In the genomic region with DNA sequence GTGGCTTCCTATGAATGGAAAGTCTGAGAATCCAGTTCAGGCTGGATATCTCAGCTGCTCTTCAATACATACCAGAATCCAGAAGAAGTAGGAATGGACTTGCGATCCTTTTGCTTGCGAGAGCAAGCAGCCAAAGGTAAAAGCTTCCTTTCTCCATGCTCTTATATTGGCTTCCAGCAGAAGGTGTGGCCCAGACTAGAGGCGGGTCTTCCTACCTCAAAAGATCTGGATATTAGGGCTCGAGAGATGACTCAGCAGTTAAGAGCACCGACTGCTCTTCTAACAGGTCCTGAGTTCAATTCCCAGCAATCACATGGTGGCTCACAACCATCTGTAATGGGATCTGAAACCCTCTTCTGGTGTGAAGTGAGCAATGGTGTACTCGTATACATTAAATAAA, we compare ENCODE assay signal across 8 mouse cellular contexts. TPM values are rescaled to one million over a fixed set of nuclear protein-coding genes. Genes with fewer than 3 reads are reported as not detected.
A peak's percentile ranks its signal among the peaks of the same experiment; 100 is the strongest.
DNase-seq lines count a peak whose midpoint lies in the region; ATAC-seq and TF ChIP-seq lines count a peak whose summit lies in the region.

A gene (minus strand): TSS at position 108 of the 400 bp plus-strand sequence.

- H3K27me3 ChIP-seq in forebrain, embryonic 14.5 days (replicated peaks; ENCODE audit: control insufficient read depth, insufficient read depth, low read length): no peaks in the 10 kb centered on the region
- no peaks in the 10 kb centered on the region for H3K27me3 ChIP-seq in hindbrain, embryonic 10.5 days (ENCODE audit: insufficient read depth, poor library complexity, severe bottlenecking)
- H3K27me3 ChIP-seq in liver, adult 2 months (ENCODE audit: control insufficient read depth, insufficient read depth, low read length): no peaks in the 10 kb centered on the region
- no peaks in the 10 kb centered on the region for H3K27me3 ChIP-seq in stomach, embryonic 15.5 days (replicated peaks)

- H3K4me3 ChIP-seq in forebrain, embryonic 14.5 days (ENCODE audit: low read depth, low read length): no peak within 1 kb of the TSS
- H3K4me3 ChIP-seq in hindbrain, embryonic 10.5 days: no peak within 1 kb of the TSS
- no peak within 1 kb of the TSS for H3K4me3 ChIP-seq in liver, adult 2 months (ENCODE audit: insufficient read depth, low read depth, low read length)
- no peak within 1 kb of the TSS for H3K4me3 ChIP-seq in stomach, embryonic 15.5 days (replicated peaks)

- ATAC-seq in forebrain, embryonic 14.5 days: no peak
- no peak for ATAC-seq in stomach, embryonic 15.5 days (ENCODE audit: insufficient read depth, low FRiP score, low read depth)

- peaks cover 9% of the 10 kb centered on the region; the same call in 1 of the 2 replicates for H3K79me2 ChIP-seq in liver, adult 2 months (ENCODE audit: control insufficient read depth, insufficient read depth, low read length)

- H3K4me1 ChIP-seq in forebrain, embryonic 14.5 days (ENCODE audit: control insufficient read depth, insufficient read depth, low read length): 0 out of 2 replicates have a peak, but pooled peaks cover 5% of the 10 kb centered on the region
- 0 out of 2 replicates have a peak, but pooled peaks cover 9% of the 10 kb centered on the region for H3K4me1 ChIP-seq in hindbrain, embryonic 10.5 days (replicated peaks)
- peaks cover 2% of the 10 kb centered on the region for H3K4me1 ChIP-seq in liver, adult 2 months (ENCODE audit: control insufficient read depth, insufficient read depth, low read length)
- H3K4me1 ChIP-seq in stomach, embryonic 15.5 days: no peaks in the 10 kb centered on the region

- TF ChIP-seq CTCF in liver, adult 2 months (IDR thresholded peaks at IDR 0.05; ENCODE audit: low read depth, low read length): no peak

- DNase-seq in adrenal gland, adult 18-20 months (ENCODE audit: low spot score in 2 of 2): no peak
- DNase-seq in adrenal gland, adult (ENCODE audit: inconsistent age in 2 of 2, low spot score in 1 of 2): no peak
- DNase-seq in R1 (ENCODE audit: low read depth, low spot score): peak; percentile 79
- DNase-seq in forebrain, embryonic 14.5 days (ENCODE audit: low spot score): no peak
- no peak for DNase-seq in hindbrain, embryonic 10.5 days (ENCODE audit: low spot score)
- DNase-seq in liver, adult 2 months (ENCODE audit: extremely low read depth, low read depth, low spot score): no peak
- no peak for DNase-seq in MN1 (ENCODE audit: low spot score)

- H3K9ac ChIP-seq in forebrain, embryonic 14.5 days (ENCODE audit: low read length): no peak within 1 kb of the TSS
- no peak within 1 kb of the TSS for H3K9ac ChIP-seq in liver, adult 2 months (ENCODE audit: low read depth, low read length)
- H3K9ac ChIP-seq in stomach, embryonic 15.5 days: no peak within 1 kb of the TSS

- no peaks in the 10 kb centered on the region for H3K9me3 ChIP-seq in forebrain, embryonic 14.5 days (replicated peaks; ENCODE audit: control insufficient read depth, low read length)
- H3K9me3 ChIP-seq in hindbrain, embryonic 10.5 days: no peaks in the 10 kb centered on the region
- no peaks in the 10 kb centered on the region for H3K9me3 ChIP-seq in stomach, embryonic 15.5 days

- no peaks in the 10 kb centered on the region for H3K36me3 ChIP-seq in forebrain, embryonic 14.5 days (ENCODE audit: control insufficient read depth, insufficient read depth, low read length)
- H3K36me3 ChIP-seq in hindbrain, embryonic 10.5 days: no peaks in the 10 kb centered on the region
- no peaks in the 10 kb centered on the region for H3K36me3 ChIP-seq in liver, adult 2 months (ENCODE audit: control insufficient read depth, insufficient read depth, low read length)
- no peaks in the 10 kb centered on the region for H3K36me3 ChIP-seq in stomach, embryonic 15.5 days

- no peak within 1 kb of the TSS for H3K4me2 ChIP-seq in forebrain, embryonic 14.5 days (ENCODE audit: low read length)
- no peak within 1 kb of the TSS for H3K4me2 ChIP-seq in stomach, embryonic 15.5 days

- H3K27ac ChIP-seq in forebrain, embryonic 14.5 days (ENCODE audit: low read depth, low read length): no peak within 1 kb of the TSS
- no peak within 1 kb of the TSS for H3K27ac ChIP-seq in hindbrain, embryonic 10.5 days
- H3K27ac ChIP-seq in liver, adult 2 months (replicated peaks; ENCODE audit: insufficient read depth, low read depth, low read length): no peak within 1 kb of the TSS
- no peak within 1 kb of the TSS for H3K27ac ChIP-seq in stomach, embryonic 15.5 days

- 89% methylated on average over 6 of the region's 6 CpGs for WGBS in forebrain, embryonic 14.5 days
- 89% methylated on average over 6 of the region's 6 CpGs for WGBS in hindbrain, embryonic 10.5 days
- WGBS in liver, adult 2 months: 80% methylated on average over 6 of the region's 6 CpGs
- 75% methylated on average over 6 of the region's 6 CpGs for WGBS in stomach, embryonic 15.5 days

- no peak for TF ChIP-seq POLR2A in liver, adult 2 months (IDR thresholded peaks at IDR 0.05; ENCODE audit: extremely low read depth, insufficient read depth, low read length)

RNA-seq across cellular contexts. Expression of the gene that starts here (rescaled TPM):
- 10 to 100 TPM; 79.2 to 79.5 TPM for total RNA-seq in adrenal gland, adult 18-20 months (2021)
- 188 and 232 TPM in 2 replicates for polyA plus RNA-seq in forebrain, embryonic 14.5 days (2014; fragmentation: Nextera tagmentation; extraction: Ambion mirVana)
- polyA plus RNA-seq in hindbrain, embryonic 10.5 days (2016; fragmentation: Nextera tagmentation; extraction: Ambion mirVana): 188 and 221 TPM in 2 replicates
- total RNA-seq in liver, adult 2 months (2014; rRNA removed): 32.8 and 33.1 TPM in 2 replicates
- 17.0 and 23.7 TPM in 2 replicates for polyA plus RNA-seq in liver, adult 2 months (2012; rRNA removed)
- polyA plus RNA-seq in stomach, embryonic 15.5 days (2015; fragmentation: Nextera tagmentation; extraction: Ambion mirVana): 117 and 129 TPM in 2 replicates
